Mouse (Mus musculus): Measurements from ENCODE around the gene Tlcd1.
A peak's percentile ranks its signal among the peaks of the same experiment; 100 is the strongest.
"Not testable (repeated sequence)": the region's sequence is repeated elsewhere in the genome, so short reads cannot be mapped to it uniquely, and the experiment has no call there.

The Tlcd1 gene

GRCm38 (mm10) chr11:78176402-78176862, at the start of gene Tlcd1, which contains the start of gene Nek8:
TSS of gene Tlcd1 (plus strand) at chr11:78176711.
TSS of gene Nek8 (minus strand) at chr11:78176675.
- DNase-seq = peak; percentile 97

GRCm38 (mm10) chr11:78126739-78127138, 49.8 kb upstream of the Tlcd1 start:
- no peak for DNase-seq

GRCm38 (mm10) chr11:78129458-78129857, 47.1 kb upstream of the Tlcd1 start:
- DNase-seq = no peak

- DNase-seq = no peak
These were observed 42.6 kb upstream of the Tlcd1 start for GRCm38 (mm10) chr11:78133915-78134314.

GRCm38 (mm10) chr11:78134344-78134743, 42.2 kb upstream of the Tlcd1 start:
- DNase-seq = no peak

GRCm38 (mm10) chr11:78135314-78135713, 41.2 kb upstream of the Tlcd1 start:
- DNase-seq = not testable (repeated sequence)

- DNase-seq = no peak
These were observed 40.4 kb upstream of the Tlcd1 start for GRCm38 (mm10) chr11:78136132-78136531.

- no peak for DNase-seq
These were observed 38.9 kb upstream of the Tlcd1 start for GRCm38 (mm10) chr11:78137584-78137983.

GRCm38 (mm10) chr11:78138023-78138422, 38.5 kb upstream of the Tlcd1 start:
- no peak for DNase-seq

- DNase-seq = no peak
These were observed 35.8 kb upstream of the Tlcd1 start for GRCm38 (mm10) chr11:78140665-78141064.

- no peak for DNase-seq
These were observed 33.0 kb upstream of the Tlcd1 start for GRCm38 (mm10) chr11:78143520-78143919.

- DNase-seq = peak; percentile 35
These were observed 30.3 kb upstream of the Tlcd1 start for GRCm38 (mm10) chr11:78146168-78146567.

GRCm38 (mm10) chr11:78146707-78147543, 29.6 kb upstream of the Tlcd1 start:
- DNase-seq = no peak

GRCm38 (mm10) chr11:78151161-78151560, 25.4 kb upstream of the Tlcd1 start:
- peak; percentile 54 for DNase-seq

GRCm38 (mm10) chr11:78152299-78153231, 23.9 kb upstream of the Tlcd1 start:
- DNase-seq = no peak

- no peak for DNase-seq
These were observed 22.7 kb upstream of the Tlcd1 start for GRCm38 (mm10) chr11:78153778-78154177.

- no peak for DNase-seq
These were observed 20.8 kb upstream of the Tlcd1 start for GRCm38 (mm10) chr11:78155674-78156073.

GRCm38 (mm10) chr11:78156156-78156699, 20.3 kb upstream of the Tlcd1 start:
- DNase-seq = no peak

GRCm38 (mm10) chr11:78159096-78159495, 17.4 kb upstream of the Tlcd1 start:
- DNase-seq = peak; percentile 77

- no peak for DNase-seq
These were observed 17.0 kb upstream of the Tlcd1 start for GRCm38 (mm10) chr11:78159557-78159956.

GRCm38 (mm10) chr11:78160171-78160570, 16.3 kb upstream of the Tlcd1 start:
- no peak for DNase-seq

GRCm38 (mm10) chr11:78160675-78161074, 15.8 kb upstream of the Tlcd1 start:
- no peak for DNase-seq

- peak; percentile 10 for DNase-seq
These were observed 15.3 kb upstream of the Tlcd1 start for GRCm38 (mm10) chr11:78161169-78161568.
